Mouse (Mus musculus) regulatory T cell (primary cell): ENCODE data around the gene Kbtbd7.
"Not testable (repeated sequence)": the region's sequence is repeated elsewhere in the genome, so short reads cannot be mapped to it uniquely, and the experiment has no call there.

ENCODE experiments used
- in situ Hi-C: fragments of 300-600 bp; cut with MboI, MseI; formaldehyde crosslinking; loops from one replicate; pipeline ENCODE4 v1.15.1; 2025; ENCODE audit warnings: high pct_unique_total_duplicates

The Kbtbd7 gene

DNA sequence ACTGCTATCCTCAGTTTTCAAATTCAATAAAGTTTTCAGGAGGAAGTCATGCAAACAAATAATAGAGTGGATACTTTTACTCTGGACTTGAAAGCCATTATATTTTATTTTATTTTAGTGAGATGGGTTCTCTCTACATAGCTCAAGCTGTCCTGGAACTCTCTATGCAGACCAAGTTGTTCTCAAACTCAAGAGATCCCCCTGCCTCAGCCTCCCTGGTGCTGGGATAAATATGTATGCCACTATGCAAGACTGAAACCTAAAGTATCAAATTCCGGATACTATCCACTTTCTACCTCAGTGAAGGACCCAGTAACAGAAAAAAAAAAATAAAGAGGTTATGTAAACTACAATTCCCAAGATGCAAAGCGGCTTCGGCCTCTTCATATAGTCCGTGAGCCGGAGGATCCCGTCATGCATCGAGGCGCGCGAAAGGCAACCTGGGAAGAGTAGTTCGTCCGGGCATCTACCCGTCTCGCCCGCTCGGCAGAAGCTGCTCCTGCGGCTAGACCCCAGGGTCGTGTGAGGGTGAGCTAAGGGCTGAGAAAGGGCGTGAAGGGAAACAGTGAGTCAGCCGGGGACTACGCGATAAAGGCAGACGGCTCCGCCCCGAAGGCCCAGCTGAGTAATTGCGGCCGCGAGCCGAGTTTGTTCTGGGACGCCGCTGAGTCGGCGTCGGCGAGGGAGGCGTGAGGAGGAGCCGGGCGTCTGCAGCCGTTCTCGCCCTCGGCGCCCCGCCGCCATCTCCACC, at the start of gene Kbtbd7:
TSS of gene Kbtbd7 (plus strand) at position 533 of the 751 bp plus-strand sequence.
- in situ Hi-C loops = no loop called here

DNA sequence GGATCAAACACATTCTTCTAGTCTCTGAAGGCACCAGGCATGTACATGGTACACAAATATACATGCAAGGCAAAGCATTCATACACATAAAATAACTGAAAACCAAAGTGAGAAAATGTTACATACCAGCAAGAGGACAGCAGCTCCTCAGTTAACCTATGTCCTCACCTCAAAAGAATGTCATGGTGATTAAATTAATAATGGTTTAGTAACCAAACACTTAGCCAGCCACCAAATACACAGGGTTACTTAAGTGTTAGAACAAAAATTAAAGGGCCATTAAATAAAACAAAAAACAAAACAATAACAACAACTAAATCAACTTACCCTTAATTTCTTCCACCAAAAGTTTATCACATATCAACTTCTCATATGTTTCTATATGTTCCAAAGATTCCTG, 49.3 kb upstream of the Kbtbd7 start:
- in situ Hi-C loops = loop anchor here (5.0 kb wide), 1 partner anchor 35 kb away; no protein-coding TSS in a partner anchor

DNA sequence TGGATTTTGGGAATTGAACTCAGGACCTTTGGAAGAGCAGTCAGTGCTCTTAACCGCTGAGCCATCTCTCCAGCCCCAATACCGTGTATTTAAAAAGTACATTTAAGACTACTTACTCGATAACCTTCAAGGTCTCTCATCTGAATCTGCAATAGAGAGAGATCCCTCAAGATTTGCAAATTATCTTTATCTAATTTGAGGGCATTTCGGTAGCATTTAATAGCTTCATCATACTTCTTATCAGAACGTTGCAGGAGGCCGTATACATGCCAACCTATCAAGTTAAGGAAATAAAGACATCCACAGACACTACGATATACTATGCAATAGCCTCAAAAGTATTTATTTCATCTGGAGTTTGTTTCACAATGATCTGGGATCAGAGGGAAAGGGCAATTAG, 43.2 kb upstream of the Kbtbd7 start:
- in situ Hi-C loops = no loop called here

DNA sequence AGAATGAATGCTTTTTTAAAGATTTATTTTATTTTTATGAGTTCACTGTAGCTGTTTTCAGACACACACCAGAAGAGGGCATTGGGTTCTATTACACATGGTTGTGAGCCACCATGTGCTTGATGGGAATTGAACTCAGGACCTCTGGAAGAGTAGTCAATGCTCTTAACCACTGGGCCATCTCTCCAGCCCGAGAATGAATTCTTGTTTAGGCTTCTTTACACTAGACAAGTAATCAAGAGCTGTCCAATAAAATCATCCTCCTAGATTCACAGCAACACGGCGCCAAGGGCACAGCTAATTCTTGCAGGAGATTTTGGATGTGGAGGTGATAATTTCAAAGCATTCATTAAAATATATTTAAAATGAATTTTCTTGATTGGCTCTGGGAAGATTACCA, 38.0 kb upstream of the Kbtbd7 start:
- in situ Hi-C loops = no loop called here

DNA sequence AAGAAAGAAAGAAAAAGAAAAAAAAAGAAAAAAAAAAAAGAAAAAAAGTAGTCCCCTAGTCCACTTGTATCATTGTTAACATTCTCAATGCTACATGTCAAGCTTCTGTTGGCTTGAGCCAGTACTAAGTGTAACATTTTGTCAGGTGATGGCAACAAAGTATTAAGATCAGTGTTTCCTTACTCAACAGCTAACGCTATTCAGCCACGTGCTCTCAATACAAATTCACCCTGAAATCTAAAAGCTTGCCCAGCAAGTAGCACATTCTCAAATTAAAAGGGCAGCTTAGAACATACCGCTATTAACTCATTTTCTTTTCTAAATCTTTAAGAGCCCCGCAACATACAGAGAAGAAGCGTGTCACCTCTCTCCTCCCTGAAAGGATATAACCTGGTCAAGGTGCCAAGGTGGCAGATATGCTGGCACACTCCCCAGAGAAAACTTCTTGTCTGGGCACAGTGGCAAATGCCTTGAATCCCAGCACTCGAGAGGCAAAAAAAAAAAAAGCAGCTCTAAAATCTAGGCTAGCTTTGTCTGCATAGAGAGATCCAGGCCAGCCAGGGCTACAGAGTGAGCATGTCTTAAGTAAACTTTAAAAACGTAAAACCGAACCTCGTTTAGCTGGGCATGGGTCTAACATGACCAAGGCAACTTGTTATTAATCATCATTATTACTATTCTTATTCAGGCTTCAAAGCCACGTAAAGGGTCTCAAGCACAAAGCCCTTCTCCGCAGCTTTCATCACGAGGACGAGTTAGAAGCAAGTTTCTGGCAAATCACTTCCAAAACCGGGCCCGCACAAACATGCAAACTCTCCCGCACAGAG, 36.7 kb upstream of the Kbtbd7 start:
- in situ Hi-C loops = loop anchor here (5.0 to 10.0 kb wide), 2 partner anchors 78 to 195 kb away; partner anchors contain the start of gene Sugt1

DNA sequence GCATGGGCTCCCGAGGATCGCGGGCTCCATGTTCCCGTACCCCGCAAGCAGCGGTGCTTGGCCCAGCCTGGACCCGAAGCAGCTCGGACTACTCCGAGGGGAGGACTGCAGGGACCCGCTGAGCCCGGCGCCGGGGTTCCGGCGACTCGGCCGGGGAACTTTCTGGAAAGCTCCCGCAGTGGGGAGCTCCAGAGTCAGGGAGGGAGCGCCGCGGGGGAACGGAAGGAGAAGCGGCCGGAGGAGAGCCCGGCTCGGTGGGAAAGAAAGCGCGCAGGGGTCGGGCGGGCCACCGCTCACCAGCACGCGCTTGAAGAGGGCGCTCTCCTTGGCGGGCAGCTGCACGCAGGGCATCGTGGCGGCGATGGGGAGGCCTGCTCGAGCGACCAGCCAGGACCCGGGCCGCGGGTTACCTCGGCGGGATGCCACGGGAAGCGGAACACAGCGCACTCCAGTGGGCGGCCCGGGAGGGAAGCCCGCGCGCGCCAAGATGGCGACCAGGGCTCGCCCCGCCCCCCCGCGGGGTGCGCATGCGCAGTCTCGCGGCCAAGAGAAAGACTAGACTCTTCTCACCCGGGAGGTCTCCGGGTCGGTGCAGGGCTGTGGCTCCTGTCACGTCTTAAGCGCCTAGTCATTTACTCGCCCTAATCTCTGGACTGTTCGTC, 35.9 kb upstream of the Kbtbd7 start, which contains the start of gene Naa16:
TSS of gene Naa16 (minus strand) at position 514 of the 662 bp plus-strand sequence.
- in situ Hi-C loops = loop anchor here (5.0 to 10.0 kb wide), 2 partner anchors 77 to 194 kb away; partner anchors contain the start of gene Sugt1

DNA sequence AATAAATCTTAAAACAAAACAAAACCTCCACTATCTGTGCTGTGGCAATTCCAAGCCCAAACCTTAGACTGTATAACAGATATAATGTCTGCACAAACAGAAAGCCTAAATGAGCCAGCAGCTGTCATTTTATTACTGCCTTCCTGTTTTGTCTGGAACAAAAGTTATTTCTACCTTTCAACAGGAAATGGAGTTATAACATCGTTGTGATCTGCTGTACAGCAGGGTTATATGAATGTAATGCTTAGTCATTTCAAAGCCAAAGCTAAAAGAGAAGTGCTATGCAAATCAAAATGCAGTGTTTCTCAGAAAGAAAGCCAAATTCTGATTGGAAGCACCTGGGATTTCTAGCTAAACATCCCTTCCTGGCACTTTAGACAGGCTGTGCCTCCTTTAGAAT, 33.0 kb upstream of the Kbtbd7 start:
- in situ Hi-C loops = loop anchor here (5.0 to 10.0 kb wide), 2 partner anchors 74 to 192 kb away; partner anchors contain the start of gene Sugt1

DNA sequence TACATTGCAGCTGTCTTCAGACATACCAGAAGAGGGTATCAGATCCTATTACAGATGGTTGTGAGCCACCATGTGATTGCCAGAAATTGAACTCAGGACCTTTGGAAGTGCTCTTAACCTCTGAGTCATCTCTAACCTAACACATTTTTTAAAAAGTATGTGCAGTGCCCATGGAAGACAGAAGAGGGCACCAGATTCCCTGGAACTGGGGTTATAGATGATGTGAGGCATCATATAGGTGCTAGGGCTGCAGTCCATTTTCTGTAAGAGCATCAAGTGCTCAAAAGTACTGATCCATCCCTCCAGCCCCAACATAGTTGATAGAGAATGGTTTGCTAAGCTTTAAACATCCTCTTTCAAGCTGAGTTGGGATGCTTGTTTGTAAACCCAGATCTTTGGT, 31.7 kb upstream of the Kbtbd7 start:
- in situ Hi-C loops = loop anchor here (5.0 to 10.0 kb wide), 2 partner anchors 73 to 190 kb away; partner anchors contain the start of gene Sugt1

DNA sequence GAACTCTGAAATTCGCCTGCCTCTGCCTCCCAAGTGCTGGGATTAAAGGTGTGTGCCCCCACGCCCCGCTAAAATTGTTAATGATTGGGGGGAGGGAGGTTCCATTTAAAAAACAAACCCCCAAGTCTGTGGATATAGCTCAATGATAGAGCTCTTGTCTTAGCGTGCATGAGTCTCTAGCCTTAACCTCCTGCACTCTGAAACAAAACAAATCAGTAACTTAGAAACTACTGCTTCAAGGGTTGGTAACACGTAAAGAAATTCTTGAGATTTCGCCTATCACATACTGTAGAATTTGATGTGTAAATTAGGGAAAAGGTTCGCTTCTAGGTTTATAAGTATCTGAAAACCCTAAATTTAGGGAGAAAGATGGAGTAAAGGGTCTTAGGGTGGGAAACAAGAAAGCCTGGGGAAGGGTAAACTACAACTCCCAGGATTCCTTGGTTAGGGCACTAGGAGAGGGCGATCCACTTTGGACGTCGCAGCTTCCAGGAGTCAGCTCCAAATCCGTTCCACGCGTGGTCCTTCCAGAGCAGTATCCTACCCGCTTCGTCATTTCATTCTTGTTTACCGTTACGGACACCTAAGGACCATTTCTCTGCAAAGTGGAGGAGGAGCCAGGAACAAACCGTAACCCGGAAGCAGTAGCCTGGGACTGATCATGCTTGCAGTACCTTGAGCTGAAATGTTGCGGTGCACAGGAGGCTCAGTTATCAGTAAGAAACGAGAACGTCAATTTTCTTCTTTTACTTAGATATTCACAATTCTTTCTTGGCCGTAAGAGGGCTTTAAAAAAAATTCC, 28.8 kb upstream of the Kbtbd7 start, which contains the start of gene Mtrf1:
TSS of gene Mtrf1 (plus strand) at position 452 of the 802 bp plus-strand sequence.
- in situ Hi-C loops = loop anchor here (10.0 kb wide), 1 partner anchor 187 kb away; the partner anchor contains the start of gene Sugt1

DNA sequence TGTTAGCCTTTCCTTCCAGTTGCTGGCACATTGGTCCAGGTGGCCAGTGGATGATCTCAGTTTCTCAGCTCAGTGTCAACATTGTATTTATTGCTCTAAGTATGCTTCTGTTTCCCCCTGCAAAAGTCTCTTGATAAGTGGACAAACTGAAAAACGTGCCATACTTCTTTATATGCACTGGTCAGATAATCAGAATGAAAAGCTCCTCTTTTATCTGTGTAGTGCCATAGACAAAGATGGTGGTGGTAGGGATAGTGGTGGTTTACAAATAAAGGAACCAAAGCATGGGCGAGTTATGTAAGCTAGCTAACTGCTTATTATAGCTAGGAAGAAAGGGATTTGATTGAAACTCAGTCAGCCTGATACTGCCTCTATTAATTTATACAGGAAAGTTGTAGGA, 18.7 kb upstream of the Kbtbd7 start:
- in situ Hi-C loops = loop anchor here (10.0 kb wide), 1 partner anchor 1213 kb away; no protein-coding TSS in a partner anchor

DNA sequence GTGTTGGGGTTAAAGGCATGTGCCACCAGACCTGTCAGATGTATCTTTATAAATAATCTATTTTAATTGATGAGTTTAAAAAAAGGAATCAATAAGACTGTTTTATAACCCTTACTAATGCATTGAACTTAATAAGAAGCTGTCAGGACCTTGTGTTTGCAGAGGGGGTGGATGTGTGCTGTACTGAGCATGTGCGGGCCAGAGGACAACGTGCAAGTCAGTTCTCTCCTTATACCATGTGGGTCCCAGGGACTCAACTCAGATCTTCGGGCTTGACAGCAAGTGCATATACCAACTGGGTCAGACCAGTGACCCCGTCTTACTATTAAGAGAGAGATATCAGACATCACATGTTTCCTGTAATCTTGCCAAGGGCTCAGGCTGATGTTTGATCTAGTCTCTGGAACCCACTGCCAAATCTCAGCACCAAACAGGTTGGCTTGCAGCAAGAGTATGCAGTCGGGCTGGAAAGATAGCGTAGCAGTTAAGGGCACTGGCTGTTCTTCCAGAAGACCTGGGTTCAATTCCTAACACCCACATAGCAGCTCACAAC, 17.0 kb upstream of the Kbtbd7 start:
- in situ Hi-C loops = loop anchor here (10.0 kb wide), 1 partner anchor 1215 kb away; no protein-coding TSS in a partner anchor

DNA sequence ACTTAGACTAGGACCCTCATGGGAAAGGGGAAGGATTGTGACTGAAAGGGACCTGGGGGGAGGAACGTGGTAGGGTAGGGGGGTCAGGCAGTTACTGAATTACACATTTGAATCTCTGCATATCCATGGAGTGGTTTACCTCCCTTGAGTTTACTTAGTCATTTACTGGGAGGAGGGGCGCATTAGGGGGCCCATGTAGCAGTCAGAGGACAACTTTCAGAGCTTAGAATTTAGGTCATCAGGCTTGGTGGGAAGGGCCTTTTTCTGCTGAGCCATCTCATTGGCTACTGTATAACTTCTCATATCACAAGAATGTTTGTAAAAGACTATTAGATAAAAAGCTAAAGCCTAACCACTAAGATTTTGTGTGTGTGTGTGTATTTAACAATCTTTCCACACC, 15.6 kb upstream of the Kbtbd7 start:
- in situ Hi-C loops = no loop called here

DNA sequence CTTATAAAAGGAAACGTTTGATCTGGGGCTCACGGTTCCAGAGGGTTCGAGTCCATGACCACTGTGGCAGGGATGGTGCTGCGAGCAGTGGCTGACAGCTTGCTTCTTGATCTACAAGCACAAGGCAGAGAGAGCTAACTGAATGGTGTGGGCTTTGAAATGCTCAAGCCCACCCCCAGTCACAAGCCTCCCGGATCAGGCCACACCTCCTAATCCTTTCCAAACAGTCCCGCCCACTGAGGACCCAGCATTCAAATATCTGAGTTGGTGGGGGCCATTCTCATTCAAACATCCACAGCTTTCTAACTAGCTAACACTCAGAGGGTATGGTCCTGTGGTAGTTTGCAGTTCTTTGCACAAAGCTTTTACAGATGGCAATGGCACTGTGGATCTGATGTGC, 13.2 kb upstream of the Kbtbd7 start:
- in situ Hi-C loops = no loop called here

DNA sequence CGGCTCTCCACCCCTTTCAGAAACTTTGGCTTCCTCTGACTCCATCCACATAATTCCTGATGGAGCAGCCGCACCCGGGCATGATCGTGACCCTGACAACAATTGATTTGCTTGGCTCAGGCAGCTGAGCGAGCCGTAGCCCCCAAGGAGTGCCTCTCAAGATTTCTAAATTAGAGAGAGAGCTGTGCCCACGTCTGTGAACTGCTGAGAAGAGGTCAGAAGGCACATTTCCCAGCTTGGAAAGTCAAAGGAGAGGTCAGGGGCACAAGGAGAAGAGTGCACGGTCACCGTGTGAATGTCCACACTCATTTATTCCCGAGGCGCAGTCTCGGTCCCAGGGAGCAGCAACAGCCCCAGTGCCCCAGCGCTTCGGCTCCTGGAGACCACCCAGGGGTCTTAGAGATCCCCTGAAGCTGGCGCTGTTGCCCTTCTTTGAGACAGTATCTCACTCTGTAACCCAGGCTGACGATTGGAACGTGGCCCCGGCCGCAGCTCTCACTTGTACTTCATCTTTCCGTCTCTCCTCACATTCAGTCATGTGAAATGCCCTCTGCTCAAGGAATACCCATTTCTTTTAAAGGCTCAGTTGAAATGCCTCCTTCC, 6.1 kb upstream of the Kbtbd7 start:
- in situ Hi-C loops = no loop called here

DNA sequence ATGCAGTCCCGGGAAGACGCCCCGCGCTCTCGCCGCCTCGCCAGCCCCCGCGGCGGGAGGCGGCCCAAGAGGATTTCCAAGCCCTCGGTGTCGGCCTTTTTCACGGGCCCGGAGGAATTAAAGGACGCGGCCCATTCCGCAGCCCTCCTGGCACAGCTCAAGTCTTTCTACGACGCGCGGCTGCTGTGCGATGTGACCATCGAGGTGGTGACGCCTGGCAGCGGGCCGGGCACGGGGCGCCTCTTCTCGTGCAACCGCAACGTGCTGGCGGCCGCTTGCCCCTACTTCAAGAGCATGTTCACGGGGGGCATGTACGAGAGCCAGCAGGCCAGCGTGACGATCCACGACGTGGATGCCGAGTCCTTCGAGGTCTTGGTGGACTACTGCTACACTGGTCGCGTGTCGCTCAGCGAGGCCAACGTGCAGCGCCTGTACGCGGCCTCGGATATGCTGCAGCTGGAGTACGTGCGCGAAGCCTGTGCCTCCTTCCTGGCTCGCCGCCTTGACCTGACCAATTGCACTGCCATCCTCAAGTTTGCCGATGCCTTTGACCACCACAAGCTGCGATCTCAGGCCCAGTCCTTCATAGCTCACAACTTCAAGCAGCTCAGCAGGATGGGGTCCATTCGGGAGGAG, 537 bp downstream of the Kbtbd7 start:
- in situ Hi-C loops = not testable (repeated sequence)

DNA sequence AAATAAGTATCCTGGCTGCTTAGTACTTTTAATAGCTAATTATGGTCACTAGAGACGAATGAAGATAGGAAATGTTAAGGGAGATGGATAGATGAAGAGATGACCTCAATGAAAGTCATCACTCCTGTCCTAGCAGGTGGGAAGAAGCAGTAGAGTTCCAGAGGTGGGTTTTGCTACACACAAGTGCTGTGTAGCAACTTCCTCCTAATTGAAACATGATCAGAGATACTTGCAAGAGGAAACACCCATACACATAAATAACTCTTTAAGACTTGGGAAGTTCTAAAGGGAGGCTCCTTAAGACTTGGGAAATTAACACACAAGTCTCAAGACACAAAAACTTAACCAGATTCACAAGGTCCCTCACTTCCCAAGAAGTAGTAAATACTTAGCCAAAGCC, 7.8 kb downstream of the Kbtbd7 start:
- in situ Hi-C loops = no loop called here

DNA sequence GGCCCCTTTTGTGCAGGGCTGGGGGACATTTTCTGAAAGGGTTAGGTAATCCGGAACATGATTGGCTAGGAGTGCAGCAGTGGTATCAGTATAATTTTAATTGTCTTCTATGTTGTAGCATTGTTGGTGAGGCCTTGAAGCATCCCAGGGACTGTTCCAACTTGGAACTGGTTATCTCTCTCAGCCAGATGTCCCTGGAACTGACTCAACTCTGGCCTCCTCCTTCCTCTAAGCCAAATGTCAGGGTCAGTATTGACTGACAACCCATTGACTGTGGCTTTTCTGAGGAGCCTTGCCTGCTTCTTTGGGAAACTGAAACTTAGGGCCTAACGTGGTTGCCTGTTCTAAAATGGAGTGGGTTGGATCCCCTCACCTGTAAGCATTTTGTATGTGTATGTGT, 14.3 kb downstream of the Kbtbd7 start:
- in situ Hi-C loops = no loop called here

DNA sequence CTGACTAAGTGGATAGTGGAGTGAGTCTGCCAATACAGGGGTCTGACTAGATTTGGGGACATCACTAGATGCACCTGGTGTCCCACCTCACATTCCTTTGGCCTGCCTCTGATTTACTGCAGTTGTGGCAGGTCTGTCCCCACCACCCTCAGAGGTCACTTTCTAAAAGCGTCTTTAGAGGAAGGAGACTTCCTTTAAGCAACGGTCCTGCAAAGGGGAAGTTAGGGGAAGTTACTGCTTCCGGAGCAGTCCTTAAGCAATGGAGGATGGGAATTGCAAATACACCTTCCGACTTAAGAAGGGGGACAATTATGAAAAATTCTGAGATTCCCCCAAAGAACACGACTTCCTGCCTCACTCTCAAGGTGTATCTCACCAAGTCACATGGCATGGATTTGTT, 15.1 kb downstream of the Kbtbd7 start:
- in situ Hi-C loops = no loop called here

DNA sequence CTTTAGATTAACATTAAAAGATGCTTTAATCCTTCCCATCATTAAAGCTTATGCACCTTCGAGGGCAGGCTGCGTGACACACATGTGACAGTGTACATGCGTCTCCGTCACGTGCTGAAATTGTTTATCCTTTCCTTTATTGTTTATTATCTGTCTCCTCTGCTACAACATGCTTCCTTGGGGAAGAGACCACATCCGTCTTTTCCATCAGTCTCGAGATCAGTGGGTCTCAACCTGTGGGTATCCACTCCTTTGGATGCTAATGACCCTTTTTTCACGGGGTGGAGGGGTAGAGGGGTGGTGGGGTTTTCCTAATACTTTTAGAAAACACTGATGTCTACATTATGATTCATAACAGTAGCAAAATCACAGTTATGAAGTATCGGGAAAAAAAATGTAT, 18.3 kb downstream of the Kbtbd7 start:
- in situ Hi-C loops = no loop called here
